ENCODE assay signal across 8 mouse cellular contexts in the genomic region with DNA sequence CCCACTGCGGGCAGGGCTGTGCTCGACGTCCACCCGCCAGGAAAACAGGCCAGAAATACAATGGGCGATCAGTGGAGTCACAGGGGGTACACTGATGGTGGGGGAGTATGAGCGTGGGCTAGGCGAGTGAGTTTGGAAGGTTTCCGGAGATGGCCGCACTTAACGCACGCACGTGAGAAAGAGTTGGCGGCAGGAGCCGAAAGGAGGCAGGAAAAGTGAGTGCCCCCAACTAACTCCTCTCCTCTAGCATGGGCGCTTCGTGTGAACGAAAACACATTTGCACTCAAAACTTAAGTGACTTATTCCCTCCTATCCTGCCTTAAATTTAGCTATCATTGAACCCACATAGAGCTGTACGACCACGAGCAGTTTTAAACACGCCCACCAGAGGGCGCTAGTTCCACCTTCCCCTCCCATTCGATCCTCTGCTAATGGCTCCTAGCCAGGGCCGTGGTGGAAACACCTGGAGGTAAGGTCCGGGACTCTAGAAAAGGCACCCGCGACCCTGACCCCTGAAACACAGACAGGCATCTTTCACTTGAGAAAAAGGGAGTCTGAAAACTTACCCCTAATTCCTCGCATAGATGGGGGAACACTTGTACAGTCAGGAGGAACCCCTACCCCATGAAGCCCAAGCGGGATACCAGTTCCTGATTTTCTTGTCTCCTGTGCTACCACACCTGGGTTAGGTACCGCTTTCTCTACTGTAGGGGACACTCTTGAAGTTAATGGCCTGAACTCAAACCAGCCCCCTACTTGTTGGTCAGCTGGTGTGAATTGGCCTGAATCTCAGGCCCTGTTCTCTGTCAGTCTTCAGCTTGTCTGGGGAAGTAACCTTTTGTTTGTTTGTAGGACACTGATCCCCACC. TPM values are rescaled to one million over a fixed set of nuclear protein-coding genes. Genes with fewer than 3 reads are reported as not detected.
DNase-seq lines count a peak whose midpoint lies in the region; ATAC-seq lines count a peak whose summit lies in the region.

No protein-coding gene starts in this region.

- WGBS in embryonic facial prominence, embryonic 11.5 days, result 8% methylated on average over 29 of the region's 29 CpGs
- 6% methylated on average over 29 of the region's 29 CpGs for WGBS in heart, embryonic 11.5 days (ENCODE audit: insufficient replicate concordance)
- WGBS in kidney, embryonic 16.5 days, result 11% methylated on average over 29 of the region's 29 CpGs
- WGBS in limb, embryonic 15.5 days, result 13% methylated on average over 29 of the region's 29 CpGs
- 7% methylated on average over 29 of the region's 29 CpGs for WGBS in neural tube, embryonic 12.5 days

- 0 out of 2 replicates have a peak, but pooled peaks have one; percentile 18 for ATAC-seq in embryonic facial prominence, embryonic 11.5 days (replicated peaks; ENCODE audit: insufficient number of reproducible peaks, low FRiP score, low TSS enrichment, low read depth)
- 0 out of 2 replicates have a peak, but pooled peaks have one; percentile 24 for ATAC-seq in heart, embryonic 11.5 days (replicated peaks; ENCODE audit: insufficient number of reproducible peaks, low FRiP score, low TSS enrichment)
- ATAC-seq in kidney, embryonic 16.5 days (ENCODE audit: low FRiP score, low TSS enrichment), result peak; percentile 9; the same call in 1 of the 2 replicates
- no peak for ATAC-seq in limb, embryonic 15.5 days (ENCODE audit: insufficient number of reproducible peaks, low FRiP score, low TSS enrichment, low read depth)
- no peak for ATAC-seq in neural tube, embryonic 12.5 days (ENCODE audit: low FRiP score, low read depth)

- H3K4me2 ChIP-seq in embryonic facial prominence, embryonic 11.5 days (ENCODE audit: low read depth, low read length), result no peak overlapping the region
- H3K4me2 ChIP-seq in heart, embryonic 11.5 days, result peak overlapping the region; percentile 57
- H3K4me2 ChIP-seq in kidney, embryonic 16.5 days (replicated peaks; ENCODE audit: low read depth, low read length), result 0 out of 2 replicates have a peak overlapping the region, but pooled peaks have one; percentile 14
- peak overlapping the region; percentile 4; the same call in 1 of the 2 replicates for H3K4me2 ChIP-seq in limb, embryonic 15.5 days
- H3K4me2 ChIP-seq in neural tube, embryonic 12.5 days (replicated peaks), result 0 out of 2 replicates have a peak overlapping the region, but pooled peaks have one; percentile 2

- H3K36me3 ChIP-seq in embryonic facial prominence, embryonic 11.5 days (replicated peaks; ENCODE audit: control insufficient read depth, insufficient read depth, low read depth, low read length), result no peaks in the 10 kb centered on the region; the same call in 1 of the 2 replicates
- no peaks in the 10 kb centered on the region for H3K36me3 ChIP-seq in heart, embryonic 11.5 days (ENCODE audit: control insufficient read depth, insufficient read depth, low read length)
- no peaks in the 10 kb centered on the region for H3K36me3 ChIP-seq in kidney, embryonic 16.5 days (ENCODE audit: insufficient read depth, low read length)
- H3K36me3 ChIP-seq in limb, embryonic 15.5 days, result peaks cover 4% of the 10 kb centered on the region; the same call in 1 of the 2 replicates
- no peaks in the 10 kb centered on the region; the same call in 1 of the 2 replicates for H3K36me3 ChIP-seq in neural tube, embryonic 12.5 days

- no peak overlapping the region for H3K4me3 ChIP-seq in embryonic facial prominence, embryonic 11.5 days (ENCODE audit: low read depth, low read length)
- H3K4me3 ChIP-seq in heart, embryonic 11.5 days (ENCODE audit: low read depth, low read length), result peak overlapping the region; percentile 27; the same call in 1 of the 2 replicates
- no peak overlapping the region for H3K4me3 ChIP-seq in kidney, embryonic 16.5 days (ENCODE audit: low read length)
- 0 out of 2 replicates have a peak overlapping the region, but pooled peaks have one; percentile 9 for H3K4me3 ChIP-seq in limb, embryonic 15.5 days
- H3K4me3 ChIP-seq in neural tube, embryonic 12.5 days, result no peak overlapping the region; the same call in 1 of the 2 replicates

- no peak overlapping the region for H3K9ac ChIP-seq in embryonic facial prominence, embryonic 11.5 days (replicated peaks; ENCODE audit: low read length)
- no peak overlapping the region for H3K9ac ChIP-seq in heart, embryonic 11.5 days (ENCODE audit: low read depth, low read length)
- no peak overlapping the region for H3K9ac ChIP-seq in kidney, embryonic 16.5 days (replicated peaks; ENCODE audit: low read length)
- no peak overlapping the region for H3K9ac ChIP-seq in limb, embryonic 15.5 days
- H3K9ac ChIP-seq in neural tube, embryonic 12.5 days, result no peak overlapping the region

- no peaks in the 10 kb centered on the region for H3K9me3 ChIP-seq in embryonic facial prominence, embryonic 11.5 days (replicated peaks; ENCODE audit: control insufficient read depth, low read length)
- H3K9me3 ChIP-seq in heart, embryonic 11.5 days (replicated peaks; ENCODE audit: control insufficient read depth, low read length), result no peaks in the 10 kb centered on the region
- no peaks in the 10 kb centered on the region for H3K9me3 ChIP-seq in kidney, embryonic 16.5 days (ENCODE audit: low read length)
- H3K9me3 ChIP-seq in limb, embryonic 15.5 days, result no peaks in the 10 kb centered on the region
- no peaks in the 10 kb centered on the region for H3K9me3 ChIP-seq in neural tube, embryonic 12.5 days

- no peak overlapping the region for H3K27ac ChIP-seq in embryonic facial prominence, embryonic 11.5 days (replicated peaks; ENCODE audit: low read depth, low read length)
- no peak overlapping the region for H3K27ac ChIP-seq in heart, embryonic 11.5 days (ENCODE audit: low read depth, low read length)
- no peak overlapping the region for H3K27ac ChIP-seq in kidney, embryonic 16.5 days (ENCODE audit: low read length)
- H3K27ac ChIP-seq in limb, embryonic 15.5 days, result no peak overlapping the region
- H3K27ac ChIP-seq in neural tube, embryonic 12.5 days, result no peak overlapping the region

- H3K4me1 ChIP-seq in embryonic facial prominence, embryonic 11.5 days (ENCODE audit: control insufficient read depth, insufficient read depth, low read length), result peaks cover 14% of the 10 kb centered on the region
- peaks cover 31% of the 10 kb centered on the region for H3K4me1 ChIP-seq in heart, embryonic 11.5 days (ENCODE audit: control insufficient read depth, insufficient read depth, low read length)
- peaks cover 52% of the 10 kb centered on the region for H3K4me1 ChIP-seq in kidney, embryonic 16.5 days (ENCODE audit: insufficient read depth, low read length)
- H3K4me1 ChIP-seq in limb, embryonic 15.5 days, result peaks cover 49% of the 10 kb centered on the region
- H3K4me1 ChIP-seq in neural tube, embryonic 12.5 days, result peaks cover 32% of the 10 kb centered on the region

- peaks cover 46% of the 10 kb centered on the region for H3K27me3 ChIP-seq in embryonic facial prominence, embryonic 11.5 days (ENCODE audit: control insufficient read depth, insufficient read depth, low read length)
- H3K27me3 ChIP-seq in heart, embryonic 11.5 days (ENCODE audit: control insufficient read depth, insufficient read depth, low read length), result peaks cover 47% of the 10 kb centered on the region
- peaks cover 49% of the 10 kb centered on the region for H3K27me3 ChIP-seq in kidney, embryonic 16.5 days (ENCODE audit: insufficient read depth, low read length)
- H3K27me3 ChIP-seq in limb, embryonic 15.5 days, result peaks cover 54% of the 10 kb centered on the region
- H3K27me3 ChIP-seq in neural tube, embryonic 12.5 days (replicated peaks), result peaks cover 60% of the 10 kb centered on the region

- DNase-seq in CD4-positive, CD25-positive, alpha-beta regulatory T cell, adult 2 months (ENCODE audit: low read depth, low spot score), result peak; percentile 91
- peak; percentile 74 to 81 for DNase-seq in adrenal gland, adult 18-20 months (ENCODE audit: low spot score in 2 of 2)
- peak; percentile 84 for DNase-seq in embryonic facial prominence, embryonic 11.5 days (ENCODE audit: low spot score)
- DNase-seq in thymus, adult 18-20 months, result peak; percentile 48 to 63

RNA-seq across cellular contexts. Expression of a gene that starts 3.0 kb away (rescaled TPM):
- 10 to 100 TPM; 28.5 to 30.7 TPM for total RNA-seq in adrenal gland, adult 18-20 months (2021)
- polyA plus RNA-seq in embryonic facial prominence, embryonic 11.5 days (2014; fragmentation: Nextera tagmentation; extraction: Ambion mirVana), result 15.2 and 17.2 TPM in 2 replicates
- polyA plus RNA-seq in heart, embryonic 11.5 days (2014; fragmentation: Nextera tagmentation; extraction: Ambion mirVana), result 11.4 and 13.6 TPM in 2 replicates
- 16.3 and 18.1 TPM in 2 replicates for polyA plus RNA-seq in kidney, embryonic 16.5 days (2015; fragmentation: Nextera tagmentation; extraction: Ambion mirVana)
- polyA plus RNA-seq in limb, embryonic 15.5 days (2015; fragmentation: Nextera tagmentation; extraction: Ambion mirVana), result 12.4 and 20.6 TPM in 2 replicates
- 5.9 and 7.8 TPM in 2 replicates for polyA plus RNA-seq in neural tube, embryonic 12.5 days (2016; fragmentation: Nextera tagmentation; extraction: Ambion mirVana)

RNA-seq across cellular contexts. Expression of a gene that starts 3.7 kb away (rescaled TPM):
- not detected for total RNA-seq in adrenal gland, adult 18-20 months (2021)
- polyA plus RNA-seq in embryonic facial prominence, embryonic 11.5 days (2014; fragmentation: Nextera tagmentation; extraction: Ambion mirVana), result 17.7 and 20.5 TPM in 2 replicates
- polyA plus RNA-seq in heart, embryonic 11.5 days (2014; fragmentation: Nextera tagmentation; extraction: Ambion mirVana), result 0.66 and 0.73 TPM in 2 replicates
- polyA plus RNA-seq in kidney, embryonic 16.5 days (2015; fragmentation: Nextera tagmentation; extraction: Ambion mirVana), result 13.0 and 15.5 TPM in 2 replicates
- 0.31 and 0.51 TPM in 2 replicates for polyA plus RNA-seq in limb, embryonic 15.5 days (2015; fragmentation: Nextera tagmentation; extraction: Ambion mirVana)
- polyA plus RNA-seq in neural tube, embryonic 12.5 days (2016; fragmentation: Nextera tagmentation; extraction: Ambion mirVana), result not detected in 2 replicates

RNA-seq across cellular contexts. Expression of a gene that starts 37.2 kb away (rescaled TPM):
- 10 to 100 TPM; 75.4 to 86.4 TPM for total RNA-seq in adrenal gland, adult 18-20 months (2021)
- 58.7 and 58.8 TPM in 2 replicates for polyA plus RNA-seq in embryonic facial prominence, embryonic 11.5 days (2014; fragmentation: Nextera tagmentation; extraction: Ambion mirVana)
- polyA plus RNA-seq in heart, embryonic 11.5 days (2014; fragmentation: Nextera tagmentation; extraction: Ambion mirVana), result 40.2 and 48.3 TPM in 2 replicates
- 42.9 and 52.3 TPM in 2 replicates for polyA plus RNA-seq in kidney, embryonic 16.5 days (2015; fragmentation: Nextera tagmentation; extraction: Ambion mirVana)
- 40.5 and 47.3 TPM in 2 replicates for polyA plus RNA-seq in limb, embryonic 15.5 days (2015; fragmentation: Nextera tagmentation; extraction: Ambion mirVana)
- 102 and 109 TPM in 2 replicates for polyA plus RNA-seq in neural tube, embryonic 12.5 days (2016; fragmentation: Nextera tagmentation; extraction: Ambion mirVana)

Comparison
In these comparisons a context has a peak if more than half of its experiments do, and no peak if none do; other contexts are left out.
1. ATAC-seq: peak in embryonic facial prominence, embryonic 11.5 days (single experiment), heart, embryonic 11.5 days (single experiment) and kidney, embryonic 16.5 days (single experiment); none in limb, embryonic 15.5 days (single experiment) and neural tube, embryonic 12.5 days (single experiment).
2. H3K4me3 ChIP-seq: peak in heart, embryonic 11.5 days (single experiment) and limb, embryonic 15.5 days (single experiment); none in embryonic facial prominence, embryonic 11.5 days (single experiment), kidney, embryonic 16.5 days (single experiment) and neural tube, embryonic 12.5 days (single experiment).
3. Peak in every context shown above with its lines, with median percentiles within 50 percentile points of each other: DNase-seq.